Mouse (Mus musculus): ENCODE measurements around the gene Ecm1. TPM values are rescaled to one million over a fixed set of nuclear protein-coding genes. Genes with fewer than 3 reads are reported as not detected.

The Ecm1 gene
- polyA plus RNA-seq, 1 experiment from 2014 or later = 20.3 TPM

- Histone ChIP-seq H3K27me3 (ENCODE audit: insufficient read depth, poor library complexity, severe bottlenecking) (peaks cover 42% of the 10 kb centered on the region), H3K36me3 (no peaks in the 10 kb centered on the region), H3K27ac (no peak overlapping the region), H3K4me3 (no peak overlapping the region), H3K9me3 (no peaks in the 10 kb centered on the region), H3K4me1 (replicated peaks) (peaks cover 86% of the 10 kb centered on the region)
- 82% methylated on average over 4 of the region's 4 CpGs for WGBS
- DNase-seq (ENCODE audit: low spot score) = no peak
These were observed 54.1 kb downstream of the Ecm1 start for GRCm38 (mm10) chr3:95685301-95685700.

GRCm38 (mm10) chr3:95684846-95685245 is 54.5 kb downstream of the Ecm1 start:
- DNase-seq (ENCODE audit: low spot score) = no peak
- Histone ChIP-seq H3K27ac (no peak overlapping the region), H3K36me3 (no peaks in the 10 kb centered on the region), H3K4me1 (replicated peaks) (peaks cover 82% of the 10 kb centered on the region), H3K9me3 (no peaks in the 10 kb centered on the region), H3K4me3 (no peak overlapping the region), H3K27me3 (ENCODE audit: insufficient read depth, poor library complexity, severe bottlenecking) (peaks cover 42% of the 10 kb centered on the region)
- 81% methylated on average over 6 of the region's 8 CpGs for WGBS

Other genes with a start within 250 kb of the Ecm1 start
- 3.7 and 5.9 TPM in 2 replicates for gene Ctsk, start 240.3 kb downstream of the Ecm1 start, polyA plus RNA-seq (2016; fragmentation: Nextera tagmentation; extraction: Ambion mirVana)
- 3.9 and 7.6 TPM in 2 replicates for gene Ctss, start 212.8 kb downstream of the Ecm1 start, polyA plus RNA-seq (2016; fragmentation: Nextera tagmentation; extraction: Ambion mirVana)
- not detected in 2 replicates for gene Hormad1, start 179.9 kb downstream of the Ecm1 start, polyA plus RNA-seq (2016; fragmentation: Nextera tagmentation; extraction: Ambion mirVana)
- gene Golph3l, start 150.6 kb downstream of the Ecm1 start, polyA plus RNA-seq (2016; fragmentation: Nextera tagmentation; extraction: Ambion mirVana) = 27.8 and 31.0 TPM in 2 replicates
- gene Ensa, start 114.6 kb downstream of the Ecm1 start, polyA plus RNA-seq (2016; fragmentation: Nextera tagmentation; extraction: Ambion mirVana) = 84.8 and 89.9 TPM in 2 replicates
- gene Mcl1, start 80.8 kb downstream of the Ecm1 start, polyA plus RNA-seq (2016; fragmentation: Nextera tagmentation; extraction: Ambion mirVana) = 47.2 and 53.4 TPM in 2 replicates
- 0.73 and 0.86 TPM in 2 replicates for gene Adamtsl4, start 51.7 kb downstream of the Ecm1 start, polyA plus RNA-seq (2016; fragmentation: Nextera tagmentation; extraction: Ambion mirVana)
- 58.8 and 69.9 TPM in 2 replicates for gene Tars2, start 20.6 kb upstream of the Ecm1 start, polyA plus RNA-seq (2016; fragmentation: Nextera tagmentation; extraction: Ambion mirVana)
- 19.8 and 20.1 TPM in 2 replicates for gene Rprd2, start 79.3 kb upstream of the Ecm1 start, polyA plus RNA-seq (2016; fragmentation: Nextera tagmentation; extraction: Ambion mirVana)
- gene Prpf3, start 116.3 kb upstream of the Ecm1 start, polyA plus RNA-seq (2016; fragmentation: Nextera tagmentation; extraction: Ambion mirVana) = 51.5 and 66.9 TPM in 2 replicates
- 379 and 403 TPM in 2 replicates for gene Mrps21, start 131.9 kb upstream of the Ecm1 start, polyA plus RNA-seq (2016; fragmentation: Nextera tagmentation; extraction: Ambion mirVana)
- 9.5 and 13.6 TPM in 2 replicates for gene Ciart, start 142.7 kb upstream of the Ecm1 start, polyA plus RNA-seq (2016; fragmentation: Nextera tagmentation; extraction: Ambion mirVana)
- 12.3 and 12.7 TPM in 2 replicates for gene BC028528, start 152.4 kb upstream of the Ecm1 start, polyA plus RNA-seq (2016; fragmentation: Nextera tagmentation; extraction: Ambion mirVana)
- 33.9 and 35.8 TPM in 2 replicates for gene Aph1a, start 154.4 kb upstream of the Ecm1 start, polyA plus RNA-seq (2016; fragmentation: Nextera tagmentation; extraction: Ambion mirVana)
- gene Car14, start 165.1 kb upstream of the Ecm1 start, polyA plus RNA-seq (2016; fragmentation: Nextera tagmentation; extraction: Ambion mirVana) = 50.1 and 69.4 TPM in 2 replicates
- gene Anp32e, start 189.7 kb upstream of the Ecm1 start, polyA plus RNA-seq (2016; fragmentation: Nextera tagmentation; extraction: Ambion mirVana) = 266 and 352 TPM in 2 replicates